7 mouse cellular contexts compared by ENCODE assay signal in the genomic region with DNA sequence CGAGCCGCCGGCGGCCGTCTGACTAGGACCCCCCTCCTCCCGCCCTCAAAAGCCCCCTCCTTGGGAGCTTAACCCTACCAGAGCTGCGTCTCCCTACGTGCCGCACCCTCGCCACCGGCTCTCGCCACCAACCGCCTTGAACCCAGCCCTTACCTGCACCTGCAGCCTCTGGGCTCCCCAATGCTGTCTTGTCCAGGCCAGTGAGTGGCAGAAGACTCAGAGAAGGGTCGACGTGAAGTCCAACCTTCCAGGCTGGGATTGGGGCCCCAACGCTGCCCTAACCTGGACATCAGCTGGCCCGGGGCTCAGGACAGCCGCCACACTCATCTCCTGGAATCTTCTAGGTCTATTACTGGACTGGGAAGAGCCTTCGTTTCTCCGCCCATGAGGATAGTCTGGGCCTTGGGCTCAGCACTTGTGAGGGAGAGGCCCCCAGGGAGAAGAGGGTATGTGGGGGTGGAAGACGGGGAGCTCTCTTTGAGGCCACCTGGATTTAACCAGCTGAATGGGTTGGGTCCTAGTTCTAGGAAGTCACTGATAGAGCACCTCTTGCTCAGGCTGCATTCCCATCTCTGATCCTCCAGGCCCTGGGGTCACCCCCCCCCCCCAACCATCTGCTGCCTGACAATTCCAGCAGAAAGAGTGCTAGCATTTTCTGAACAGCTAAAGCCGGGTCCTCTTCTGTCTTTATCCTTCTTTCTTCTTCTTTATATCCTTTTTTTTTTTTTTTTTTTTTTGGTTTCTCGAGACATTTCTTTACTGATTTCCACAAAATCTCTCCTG. TPM values are rescaled to one million over a fixed set of nuclear protein-coding genes. Genes with fewer than 3 reads are reported as not detected.
DNase-seq lines count a peak whose midpoint lies in the region; ATAC-seq and TF ChIP-seq lines count a peak whose summit lies in the region.

TSS of gene Kcnk4 (minus strand) at position 321 of the 783 bp plus-strand sequence.

- no peaks in the 10 kb centered on the region for H3K36me3 ChIP-seq in liver, adult 2 months (ENCODE audit: control insufficient read depth, insufficient read depth, low read length)
- H3K36me3 ChIP-seq in forebrain, embryonic 14.5 days (ENCODE audit: control insufficient read depth, insufficient read depth, low read length) = no peaks in the 10 kb centered on the region
- peaks cover 8% of the 10 kb centered on the region for H3K36me3 ChIP-seq in neural tube, embryonic 12.5 days

- peaks cover 14% of the 10 kb centered on the region for H3K4me1 ChIP-seq in liver, adult 2 months (ENCODE audit: control insufficient read depth, insufficient read depth, low read length)
- H3K4me1 ChIP-seq in forebrain, embryonic 14.5 days (ENCODE audit: control insufficient read depth, insufficient read depth, low read length) = peaks cover 5% of the 10 kb centered on the region; the same call in 1 of the 2 replicates
- H3K4me1 ChIP-seq in neural tube, embryonic 12.5 days = peaks cover 24% of the 10 kb centered on the region

- intact Hi-C loops in left cerebral cortex, postnatal 10 days (cut with DNase I) = no loop called here

- H3K4me3 ChIP-seq in liver, adult 2 months (ENCODE audit: insufficient read depth, low read depth, low read length) = peak within 1 kb of the TSS; percentile 27; the same call in 1 of the 2 replicates
- peak within 1 kb of the TSS; percentile 33 for H3K4me3 ChIP-seq in forebrain, embryonic 14.5 days (ENCODE audit: low read depth, low read length)
- H3K4me3 ChIP-seq in neural tube, embryonic 12.5 days = peak within 1 kb of the TSS; percentile 35

- 24% methylated on average over 23 of the region's 23 CpGs for WGBS in liver, adult 2 months
- WGBS in forebrain, embryonic 14.5 days = 9% methylated on average over 23 of the region's 23 CpGs
- WGBS in neural tube, embryonic 12.5 days = 10% methylated on average over 23 of the region's 23 CpGs

- H3K27ac ChIP-seq in liver, adult 2 months (replicated peaks; ENCODE audit: insufficient read depth, low read depth, low read length) = no peak within 1 kb of the TSS
- H3K27ac ChIP-seq in forebrain, embryonic 14.5 days (ENCODE audit: low read depth, low read length) = no peak within 1 kb of the TSS
- H3K27ac ChIP-seq in neural tube, embryonic 12.5 days = no peak within 1 kb of the TSS

- H3K9me3 ChIP-seq in forebrain, embryonic 14.5 days (replicated peaks; ENCODE audit: control insufficient read depth, low read length) = no peaks in the 10 kb centered on the region
- no peaks in the 10 kb centered on the region for H3K9me3 ChIP-seq in neural tube, embryonic 12.5 days

- DNase-seq in liver, adult 2 months (ENCODE audit: extremely low read depth, low read depth, low spot score) = no peak
- no peak for DNase-seq in liver
- no peak for DNase-seq in forebrain, embryonic 14.5 days (ENCODE audit: low spot score)
- DNase-seq in left cerebral cortex, postnatal 10 days (ENCODE audit: extremely low spot score in 1 of 2, low spot score in 2 of 2) = no peak
- DNase-seq in thymus, postnatal 10 days (ENCODE audit: low spot score in 2 of 2) = no peak
- DNase-seq in frontal cortex, postnatal 25 days (ENCODE audit: low spot score in 2 of 2) = no peak

- H3K4me2 ChIP-seq in forebrain, embryonic 14.5 days (ENCODE audit: low read length) = peak within 1 kb of the TSS; percentile 59
- peak within 1 kb of the TSS; percentile 64 for H3K4me2 ChIP-seq in neural tube, embryonic 12.5 days (replicated peaks)

- peaks cover 10% of the 10 kb centered on the region for H3K27me3 ChIP-seq in liver, adult 2 months (ENCODE audit: control insufficient read depth, insufficient read depth, low read length)
- peaks cover 61% of the 10 kb centered on the region for H3K27me3 ChIP-seq in forebrain, embryonic 14.5 days (replicated peaks; ENCODE audit: control insufficient read depth, insufficient read depth, low read length)
- peaks cover 65% of the 10 kb centered on the region for H3K27me3 ChIP-seq in neural tube, embryonic 12.5 days (replicated peaks)

- peak within 1 kb of the TSS; percentile 38; the same call in 1 of the 2 replicates for H3K9ac ChIP-seq in liver, adult 2 months (ENCODE audit: low read depth, low read length)
- H3K9ac ChIP-seq in forebrain, embryonic 14.5 days (ENCODE audit: low read length) = peak within 1 kb of the TSS; percentile 56
- H3K9ac ChIP-seq in neural tube, embryonic 12.5 days = peak within 1 kb of the TSS; percentile 56

- peak; percentile 16; the same call in 1 of the 2 replicates for ATAC-seq in forebrain, embryonic 14.5 days
- ATAC-seq in neural tube, embryonic 12.5 days (ENCODE audit: low FRiP score, low read depth) = peak; percentile 29; the same call in 1 of the 2 replicates

- H3K79me2 ChIP-seq in liver, adult 2 months (ENCODE audit: control insufficient read depth, insufficient read depth, low read length) = no peaks in the 10 kb centered on the region

- no peak for TF ChIP-seq POLR2A in liver, adult 2 months (IDR thresholded peaks at IDR 0.05; ENCODE audit: extremely low read depth, insufficient read depth, low read length)

- no peak for TF ChIP-seq CTCF in liver, adult 2 months (IDR thresholded peaks at IDR 0.05; ENCODE audit: low read depth, low read length)

RNA-seq across cellular contexts. Expression of gene Kcnk4, which starts in this region (rescaled TPM):
- 0.07 TPM in 1 of 2 replicates, not detected in the other for total RNA-seq in liver, adult 2 months (2014; rRNA removed)
- 0.05 TPM in 1 of 2 replicates, not detected in the other for polyA plus RNA-seq in liver, adult 2 months (2012; rRNA removed)
- 0.77 and 0.98 TPM in 2 replicates for polyA plus RNA-seq in forebrain, embryonic 14.5 days (2014; fragmentation: Nextera tagmentation; extraction: Ambion mirVana)
- total RNA-seq in left cerebral cortex, postnatal 10 days (2021) = 10 to 100 TPM; 36.6 to 38.1 TPM
- 0.50 and 1.1 TPM in 2 replicates for polyA plus RNA-seq in neural tube, embryonic 12.5 days (2016; fragmentation: Nextera tagmentation; extraction: Ambion mirVana)

Comparison
In these comparisons a context has a peak if more than half of its experiments do, and no peak if none do; other contexts are left out.
1. RNA of gene Kcnk4 (total RNA-seq): 36.6 to 38.1 TPM in left cerebral cortex, postnatal 10 days; 0.07 TPM in liver, adult 2 months; every median in the first group is over 10 times any median in the second.
2. Peak in ATAC-seq, H3K4me3 ChIP-seq, H3K9ac ChIP-seq and H3K4me2 ChIP-seq in forebrain, embryonic 14.5 days; RNA of the gene not detected or under 1 TPM.
3. Peak in every context shown above with its lines, with median percentiles within 50 percentile points of each other: H3K4me3 ChIP-seq and H3K9ac ChIP-seq.